Mouse (Mus musculus): ENCODE results near the gene Cd200r3. TPM values are rescaled to one million over a fixed set of nuclear protein-coding genes. Genes with fewer than 3 reads are reported as not detected.

The Cd200r3 gene
- 1.5 TPM for polyA plus RNA-seq (2017; shearing (Covaris generic))

DNA sequence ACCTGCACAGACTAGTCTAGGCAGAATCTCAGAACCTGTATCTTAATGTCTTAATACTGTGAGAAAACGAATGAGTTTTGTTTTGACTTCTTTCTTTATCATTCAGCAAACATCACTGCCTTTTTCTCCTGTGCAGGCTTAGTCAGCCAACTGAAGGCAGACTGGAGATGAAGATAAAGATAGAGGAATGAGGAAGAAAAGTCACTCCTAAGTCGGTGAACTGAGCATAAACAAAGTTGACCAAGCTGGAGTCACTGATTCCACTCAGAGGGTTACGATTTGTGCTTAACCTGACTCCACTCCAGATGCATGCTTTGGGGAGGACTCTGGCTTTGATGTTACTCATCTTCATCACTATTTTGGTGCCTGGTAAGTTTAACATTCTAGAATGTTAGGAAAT, at the start of gene Cd200r3:
Gene Cd200r3, plus strand, starts transcription at position 211 of the 400 bp plus-strand sequence.

Other genes starting within 250 kb of the Cd200r3 start
- gene Nepro, start 219.4 kb upstream of the Cd200r3 start, polyA plus RNA-seq (2017; shearing (Covaris generic)) = 10.9 TPM
- gene Gtpbp8, start 197.3 kb upstream of the Cd200r3 start, polyA plus RNA-seq (2017; shearing (Covaris generic)) = 48.9 TPM
- gene Cd200r1, start 177.9 kb upstream of the Cd200r3 start, polyA plus RNA-seq (2017; shearing (Covaris generic)) = 67.2 TPM
- gene Cd200r4, start 131.9 kb upstream of the Cd200r3 start, polyA plus RNA-seq (2017; shearing (Covaris generic)) = 6.1 TPM
- not detected for gene Cd200r2, start 76.6 kb upstream of the Cd200r3 start, polyA plus RNA-seq (2017; shearing (Covaris generic))
- gene Ccdc80, start 149.7 kb downstream of the Cd200r3 start, polyA plus RNA-seq (2017; shearing (Covaris generic)) = 1.5 TPM
- 59.2 TPM for gene Slc35a5, start 215.0 kb downstream of the Cd200r3 start, polyA plus RNA-seq (2017; shearing (Covaris generic))
- 26.6 TPM for gene Atg3, start 215.1 kb downstream of the Cd200r3 start, polyA plus RNA-seq (2017; shearing (Covaris generic))